Mouse (Mus musculus) CD4-positive, CD25-positive, alpha-beta regulatory T cell, adult 2 months (primary cell): Measurements from ENCODE around the gene Fbxw21.
A peak's percentile ranks its signal among the peaks of the same experiment; 100 is the strongest.
"Not testable (repeated sequence)": the region's sequence is repeated elsewhere in the genome, so short reads cannot be mapped to it uniquely, and the experiment has no call there.

Experiments
- DNase-seq: peaks from one replicate; pipeline ENCODE4 v3.0.0-alpha.2; 2012; ENCODE audit warnings: low read depth, low spot score

Fbxw21 gene

GRCm38 (mm10) chr9:109161941-109162340, at the start of gene Fbxw21:
TSS of gene Fbxw21 (minus strand) at chr9:109162041.
- no peak for DNase-seq

GRCm38 (mm10) chr9:109201347-109201746, 39.5 kb upstream of the Fbxw21 start:
- not testable (repeated sequence) for DNase-seq

- no peak for DNase-seq
Observed at GRCm38 (mm10) chr9:109200349-109200748, 38.5 kb upstream of the Fbxw21 start.

- DNase-seq, result no peak
Observed at GRCm38 (mm10) chr9:109199353-109199752, 37.5 kb upstream of the Fbxw21 start.

GRCm38 (mm10) chr9:109195875-109196274, 34.0 kb upstream of the Fbxw21 start, which contains the start of gene Fbxw13:
TSS of gene Fbxw13 (minus strand) at chr9:109195975.
- DNase-seq, result not testable (repeated sequence)

GRCm38 (mm10) chr9:109177208-109177607, 15.4 kb upstream of the Fbxw21 start:
- DNase-seq, result no peak

GRCm38 (mm10) chr9:109176301-109176700, 14.5 kb upstream of the Fbxw21 start:
- DNase-seq, result no peak

GRCm38 (mm10) chr9:109167316-109167715, 5.5 kb upstream of the Fbxw21 start:
- no peak for DNase-seq

GRCm38 (mm10) chr9:109140414-109140813, 21.4 kb downstream of the Fbxw21 start:
- DNase-seq, result not testable (repeated sequence)

- no peak for DNase-seq
Observed at GRCm38 (mm10) chr9:109130076-109130475, 31.8 kb downstream of the Fbxw21 start.

- peak; percentile 31 for DNase-seq
Observed at GRCm38 (mm10) chr9:109128211-109128610, 33.6 kb downstream of the Fbxw21 start.

- DNase-seq, result no peak
Observed at GRCm38 (mm10) chr9:109127076-109127475, 34.8 kb downstream of the Fbxw21 start.

- no peak for DNase-seq
Observed at GRCm38 (mm10) chr9:109125481-109125880, 36.4 kb downstream of the Fbxw21 start.

- DNase-seq, result no peak
Observed at GRCm38 (mm10) chr9:109125043-109125442, 36.8 kb downstream of the Fbxw21 start.

- no peak for DNase-seq
Observed at GRCm38 (mm10) chr9:109124164-109124563, 37.7 kb downstream of the Fbxw21 start.

- no peak for DNase-seq
Observed at GRCm38 (mm10) chr9:109123266-109123665, 38.6 kb downstream of the Fbxw21 start.

- DNase-seq, result peak; percentile 83
Observed at GRCm38 (mm10) chr9:109122553-109123085, 39.2 kb downstream of the Fbxw21 start.

GRCm38 (mm10) chr9:109120956-109121355, 40.9 kb downstream of the Fbxw21 start:
- DNase-seq, result no peak

- DNase-seq, result no peak
Observed at GRCm38 (mm10) chr9:109119571-109119970, 42.3 kb downstream of the Fbxw21 start.

GRCm38 (mm10) chr9:109118106-109118505, 43.7 kb downstream of the Fbxw21 start:
- no peak for DNase-seq

GRCm38 (mm10) chr9:109116205-109116604, 45.6 kb downstream of the Fbxw21 start:
- no peak for DNase-seq

GRCm38 (mm10) chr9:109114871-109115270, 47.0 kb downstream of the Fbxw21 start:
- no peak for DNase-seq

GRCm38 (mm10) chr9:109114276-109114675, 47.6 kb downstream of the Fbxw21 start:
- no peak for DNase-seq

GRCm38 (mm10) chr9:109113331-109113730, 48.5 kb downstream of the Fbxw21 start:
- DNase-seq, result no peak
